Mouse (Mus musculus): ENCODE measurements around the gene Fam161b.

DNA sequence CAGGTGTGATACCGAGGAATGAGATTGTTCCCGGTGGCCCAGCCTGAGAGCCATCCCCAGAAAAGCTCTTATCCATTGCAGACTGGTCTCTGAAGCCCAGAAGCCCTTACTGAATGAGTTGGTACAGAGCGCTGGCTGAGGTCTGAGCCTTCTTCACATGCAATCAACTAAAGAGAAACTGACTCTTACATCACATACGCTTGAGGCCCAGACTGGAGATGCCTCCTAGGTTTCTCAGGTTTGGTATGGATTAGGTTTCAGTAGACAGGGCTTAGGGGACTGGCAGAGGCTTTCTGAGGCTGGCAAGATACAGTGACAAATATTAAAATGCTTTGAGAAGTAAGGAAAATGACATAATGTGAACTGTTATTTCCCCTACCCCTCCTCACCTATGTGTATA is 23.8 kb upstream of the Fam161b start:
- TF ChIP-seq CTCF (IDR thresholded peaks at IDR 0.05; ENCODE audit: insufficient read depth, low read depth, low read length) (no peak), POLR2A (IDR thresholded peaks at IDR 0.05; ENCODE audit: insufficient read depth, low read depth, low read length) (no peak)
